Mouse (Mus musculus): ENCODE measurements at regions not wholly inside any gene's neighbourhood (a gene's known extent, or its start where the extent isn't known, plus 50 kb on each side); places are given as distances from the start of the nearest gene placed in this dataset.

DNA sequence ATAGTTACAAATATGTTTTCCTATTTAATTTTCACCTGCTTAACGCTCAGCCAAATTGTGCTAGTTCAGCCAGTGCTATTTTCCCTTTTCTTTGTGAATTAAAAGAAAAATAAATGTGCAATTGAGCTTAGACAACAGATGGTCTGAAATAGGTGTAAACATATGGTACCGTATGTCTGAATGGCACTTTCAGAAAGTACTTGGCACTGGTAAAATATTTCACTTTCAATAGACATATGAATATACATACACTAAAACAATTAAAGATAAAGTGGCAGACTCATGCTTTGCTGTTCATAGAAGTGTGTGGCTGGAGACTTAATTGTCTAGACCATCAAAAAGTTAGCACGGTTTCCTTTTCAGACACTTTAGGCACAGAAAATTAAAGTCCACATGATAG lies 794.8 kb upstream of the Slitrk1 start:
- Histone ChIP-seq H3K27me3 (ENCODE audit: control insufficient read depth in 1 of 2, insufficient read depth in 2 of 2, low read length in 2 of 2) (no peaks in the 10 kb centered on the region), H3K4me1 (ENCODE audit: control insufficient read depth in 1 of 2, insufficient read depth in 2 of 2, low read length in 2 of 2) (no peaks in the 10 kb centered on the region), H3K79me2 (ENCODE audit: control insufficient read depth, insufficient read depth, low read length, poor library complexity) (no peaks in the 10 kb centered on the region), H3K27ac (ENCODE audit: control insufficient read depth, low read depth, low read length) (no peak overlapping the region), H3K9ac (ENCODE audit: control insufficient read depth, low read depth, low read length, poor library complexity, severe bottlenecking) (no peak overlapping the region), H3K36me3 (ENCODE audit: control insufficient read depth in 1 of 2, insufficient read depth in 2 of 2, low read length in 2 of 2) (no peaks in the 10 kb centered on the region), H3K9me3 (replicated peaks; ENCODE audit: insufficient read depth, low read length) (no peaks in the 10 kb centered on the region), H3K4me3 (ENCODE audit: control insufficient read depth in 1 of 2, insufficient read depth in 1 of 2, low read depth in 2 of 2, low read length in 2 of 2) (no peak overlapping the region)
- TF ChIP-seq NELFE (IDR thresholded peaks at IDR 0.05; ENCODE audit: low read depth, low read length) (no peak), EP300 (IDR thresholded peaks at IDR 0.05; ENCODE audit: low read depth in 1 of 2, low read length in 2 of 2) (no peak), RAD21 (IDR thresholded peaks at IDR 0.05; ENCODE audit: low read depth, low read length) (no peak), E2F4 (IDR thresholded peaks at IDR 0.05; ENCODE audit: borderline replicate concordance, low read depth, low read length) (no peak), BHLHE40 (IDR thresholded peaks at IDR 0.05; ENCODE audit: borderline replicate concordance, low read depth, low read length) (no peak), ZMIZ1 (IDR thresholded peaks at IDR 0.05; ENCODE audit: low read depth, low read length) (no peak), TCF12 (IDR thresholded peaks at IDR 0.05; ENCODE audit: low read depth, low read length) (no peak), MAX (IDR thresholded peaks at IDR 0.05; ENCODE audit: low read length) (no peak), TAL1 (IDR thresholded peaks at IDR 0.05; ENCODE audit: low read length) (no peak), JUND (IDR thresholded peaks at IDR 0.05; ENCODE audit: low read depth, low read length) (no peak), POLR2AphosphoS5 (IDR thresholded peaks at IDR 0.05; ENCODE audit: borderline replicate concordance, low read depth, low read length) (no peak), USF1 (IDR thresholded peaks at IDR 0.05; ENCODE audit: low read depth, low read length) (no peak), SMC3 (IDR thresholded peaks at IDR 0.05; ENCODE audit: low read depth, low read length) (no peak), ZKSCAN1 (IDR thresholded peaks at IDR 0.05; ENCODE audit: low read depth, low read length) (no peak), RCOR1 (IDR thresholded peaks at IDR 0.05; ENCODE audit: low read depth, low read length) (no peak)
- no peak for DNase-seq (ENCODE audit: low read depth, low spot score)

DNA sequence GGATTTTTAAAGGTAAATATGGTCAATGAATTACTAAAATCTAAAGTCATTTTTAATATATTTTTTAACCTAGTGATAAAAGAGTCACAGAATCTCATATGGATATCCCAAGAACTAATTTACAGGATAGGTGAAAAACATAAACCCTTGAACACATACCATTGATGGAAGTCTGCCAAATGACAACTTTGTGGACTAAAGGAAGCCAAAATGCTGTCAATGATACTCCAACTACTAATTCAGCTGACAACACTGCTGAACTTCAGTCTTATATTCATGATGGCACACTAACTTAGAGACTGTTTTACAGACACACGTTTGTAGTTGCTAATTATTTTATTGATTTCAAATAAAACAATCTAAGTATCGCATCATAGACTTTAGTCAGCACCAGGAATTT lies 786.3 kb upstream of the Slitrk1 start:
- TF ChIP-seq MEF2A (IDR thresholded peaks at IDR 0.05; ENCODE audit: extremely low read depth, insufficient replicate concordance, low read depth, low read length, poor library complexity, severe bottlenecking) (no peak), CHD2 (IDR thresholded peaks at IDR 0.05; ENCODE audit: low read length) (no peak), RCOR1 (IDR thresholded peaks at IDR 0.05; ENCODE audit: low read depth, low read length) (no peak), RAD21 (IDR thresholded peaks at IDR 0.05; ENCODE audit: low read depth, low read length) (no peak), CTCF (IDR thresholded peaks at IDR 0.05 in 2 of 3, conservative IDR thresholded peaks at IDR 0.05 in 1 of 3; ENCODE audit: control insufficient read depth in 1 of 3, insufficient read depth in 1 of 3, low read depth in 2 of 3, low read length in 3 of 3, poor library complexity in 1 of 3, severe bottlenecking in 1 of 3) (no peak), EP300 (IDR thresholded peaks at IDR 0.05; ENCODE audit: low read depth in 1 of 2, low read length in 2 of 2) (no peak), CHD1 (IDR thresholded peaks at IDR 0.05; ENCODE audit: low read depth, low read length) (no peak), MAZ (IDR thresholded peaks at IDR 0.05; ENCODE audit: low read depth, low read length) (no peak), POLR2AphosphoS2 (IDR thresholded peaks at IDR 0.05; ENCODE audit: low read length) (no peak), ZKSCAN1 (IDR thresholded peaks at IDR 0.05; ENCODE audit: low read depth, low read length) (no peak), E2F4 (IDR thresholded peaks at IDR 0.05; ENCODE audit: borderline replicate concordance, low read depth, low read length) (no peak), POLR2AphosphoS5 (IDR thresholded peaks at IDR 0.05; ENCODE audit: borderline replicate concordance, low read depth, low read length) (no peak), MAFK (IDR thresholded peaks at IDR 0.05; ENCODE audit: borderline replicate concordance, low read depth, low read length) (no peak), HCFC1 (IDR thresholded peaks at IDR 0.05; ENCODE audit: low read depth, low read length) (no peak), ZNF384 (IDR thresholded peaks at IDR 0.05; ENCODE audit: low read depth, low read length) (no peak), ZMIZ1 (IDR thresholded peaks at IDR 0.05; ENCODE audit: low read depth, low read length) (no peak), GATA1 (IDR thresholded peaks at IDR 0.05; ENCODE audit: low read depth, low read length) (no peak), TBP (IDR thresholded peaks at IDR 0.05; ENCODE audit: low read depth, low read length) (no peak), SIN3A (IDR thresholded peaks at IDR 0.05; ENCODE audit: low read length) (no peak)

More for the DNA sequence above, 786.3 kb upstream of the Slitrk1 start:
- no peak overlapping the region for H3K4me3 ChIP-seq (ENCODE audit: control insufficient read depth in 1 of 2, insufficient read depth in 1 of 2, low read depth in 2 of 2, low read length in 2 of 2)
- no peak overlapping the region for H3K9ac ChIP-seq (ENCODE audit: control insufficient read depth, low read depth, low read length, poor library complexity, severe bottlenecking)
- no peaks in the 10 kb centered on the region for H3K36me3 ChIP-seq (ENCODE audit: control insufficient read depth in 1 of 2, insufficient read depth in 2 of 2, low read length in 2 of 2)
- no peaks in the 10 kb centered on the region for H3K79me2 ChIP-seq (ENCODE audit: control insufficient read depth, insufficient read depth, low read length, poor library complexity)
- DNase-seq (ENCODE audit: low read depth, low spot score), result no peak
- H3K9me3 ChIP-seq (replicated peaks; ENCODE audit: insufficient read depth, low read length), result no peaks in the 10 kb centered on the region
- no peak overlapping the region for H3K27ac ChIP-seq (ENCODE audit: control insufficient read depth, low read depth, low read length)
- H3K27me3 ChIP-seq (ENCODE audit: control insufficient read depth in 1 of 2, insufficient read depth in 2 of 2, low read length in 2 of 2), result no peaks in the 10 kb centered on the region
- no peaks in the 10 kb centered on the region for H3K4me1 ChIP-seq (ENCODE audit: control insufficient read depth in 1 of 2, insufficient read depth in 2 of 2, low read length in 2 of 2)
